Mouse (Mus musculus) regulatory T cell (primary cell): ENCODE measurements around the gene Sgcd.

Experiments
- in situ Hi-C: fragments of 300-600 bp; cut with MboI, MseI; formaldehyde crosslinking; loops from one replicate; pipeline ENCODE4 v1.15.1; 2025; ENCODE audit warnings: high pct_unique_total_duplicates

Gene Sgcd

GRCm38 (mm10) chr11:47139867-47140266 is 848.9 kb downstream of the Sgcd start:
- in situ Hi-C loops, result no loop called here

- in situ Hi-C loops, result no loop called here
These were observed 849.5 kb downstream of the Sgcd start for GRCm38 (mm10) chr11:47139271-47139670.

- in situ Hi-C loops, result no loop called here
These were observed 856.4 kb downstream of the Sgcd start for GRCm38 (mm10) chr11:47132410-47132809.

GRCm38 (mm10) chr11:47130432-47130831 is 858.3 kb downstream of the Sgcd start:
- in situ Hi-C loops, result no loop called here

- in situ Hi-C loops, result no loop called here
These were observed 858.8 kb downstream of the Sgcd start for GRCm38 (mm10) chr11:47129992-47130391.

- in situ Hi-C loops, result no loop called here
These were observed 859.6 kb downstream of the Sgcd start for GRCm38 (mm10) chr11:47129166-47129565.

- in situ Hi-C loops, result no loop called here
These were observed 860.4 kb downstream of the Sgcd start for GRCm38 (mm10) chr11:47128331-47128730.

- in situ Hi-C loops, result no loop called here
These were observed 867.9 kb downstream of the Sgcd start for GRCm38 (mm10) chr11:47120874-47121273.

- in situ Hi-C loops, result no loop called here
These were observed 870.9 kb downstream of the Sgcd start for GRCm38 (mm10) chr11:47117896-47118295.

- in situ Hi-C loops, result no loop called here
These were observed 874.4 kb downstream of the Sgcd start for GRCm38 (mm10) chr11:47114366-47114765.

GRCm38 (mm10) chr11:47113081-47113480 is 875.7 kb downstream of the Sgcd start:
- in situ Hi-C loops, result no loop called here

GRCm38 (mm10) chr11:47110314-47110713 is 878.5 kb downstream of the Sgcd start:
- in situ Hi-C loops, result no loop called here

GRCm38 (mm10) chr11:47107661-47108060 is 881.1 kb downstream of the Sgcd start:
- in situ Hi-C loops, result no loop called here

GRCm38 (mm10) chr11:47093296-47093912 is 895.4 kb downstream of the Sgcd start:
- in situ Hi-C loops, result no loop called here

- in situ Hi-C loops, result no loop called here
These were observed 906.3 kb downstream of the Sgcd start for GRCm38 (mm10) chr11:47082517-47082916.

GRCm38 (mm10) chr11:47073538-47073937 is 915.2 kb downstream of the Sgcd start:
- in situ Hi-C loops, result no loop called here

GRCm38 (mm10) chr11:47071161-47071560 is 917.6 kb downstream of the Sgcd start:
- in situ Hi-C loops, result no loop called here

- in situ Hi-C loops, result no loop called here
These were observed 918.9 kb downstream of the Sgcd start for GRCm38 (mm10) chr11:47069769-47070384.

- in situ Hi-C loops, result no loop called here
These were observed 925.1 kb downstream of the Sgcd start for GRCm38 (mm10) chr11:47063690-47064089.

GRCm38 (mm10) chr11:47050390-47050789 is 938.4 kb downstream of the Sgcd start:
- in situ Hi-C loops, result no loop called here

GRCm38 (mm10) chr11:47049756-47050155 is 939.0 kb downstream of the Sgcd start:
- in situ Hi-C loops, result no loop called here

GRCm38 (mm10) chr11:47032318-47032717 is 956.5 kb downstream of the Sgcd start:
- in situ Hi-C loops, result no loop called here

GRCm38 (mm10) chr11:47020874-47021273 is 967.9 kb downstream of the Sgcd start:
- in situ Hi-C loops, result no loop called here

- in situ Hi-C loops, result no loop called here
These were observed 970.6 kb downstream of the Sgcd start for GRCm38 (mm10) chr11:47018139-47018538.
